Mouse (Mus musculus) myocyte (in vitro differentiated cells): ENCODE data around the gene Ctbp2.

ENCODE experiments used
- CEBPB ChIP-seq: IDR thresholded peaks from 2 replicates; pipeline ENCODE4 v1.6.1; 2011; ENCODE audit warnings: mild to moderate bottlenecking, moderate library complexity; ENCODE audit not compliant: poor library complexity, insufficient read depth, severe bottlenecking
- MYOG ChIP-seq, 3 experiments: IDR thresholded peaks; one replicate each; pipeline ENCODE4 v1.6.1; 2011; ENCODE audit warnings: control low read depth in 2 of 3, low read depth in 2 of 3, mild to moderate bottlenecking in 2 of 3; ENCODE audit not compliant: insufficient read length in 2 of 3, control insufficient read depth in 1 of 3, insufficient read depth in 1 of 3
- POLR2A ChIP-seq: IDR thresholded peaks from one replicate; pipeline ENCODE4 v1.6.1; 2011; ENCODE audit warnings: low read depth, mild to moderate bottlenecking, control low read depth, moderate library complexity; ENCODE audit not compliant: insufficient read length
- POLR2AphosphoS2 ChIP-seq: IDR thresholded peaks from one replicate; pipeline ENCODE4 v1.6.1; 2011; ENCODE audit warnings: low read depth, control low read depth; ENCODE audit not compliant: insufficient read length
- USF1 ChIP-seq: IDR thresholded peaks from one replicate; pipeline ENCODE4 v1.6.1; 2011; ENCODE audit warnings: low read depth, mild to moderate bottlenecking, control low read depth, moderate library complexity

- TF ChIP-seq POLR2AphosphoS2 (no peak), POLR2A (no peak), USF1 (no peak), CEBPB (no peak), MYOG (IDR thresholded peaks at IDR 0.05; ENCODE audit: control insufficient read depth in 1 of 3, insufficient read depth in 1 of 3, insufficient read length in 2 of 3, low read depth in 2 of 3) (peak in 1 of 3 experiments; percentile 60)
Observed at GRCm38 (mm10) chr7:133085408-133085807, 38.7 kb downstream of the Ctbp2 start.
